Mouse (Mus musculus) midbrain, embryonic 14.5 days (tissue): Measurements from ENCODE around the gene Rita1. TPM values are rescaled to one million over a fixed set of nuclear protein-coding genes. Genes with fewer than 3 reads are reported as not detected.

Experiments
- ATAC-seq: fragments of 200-750 bp; cut with Nextera tagmentation; 2 replicates; pipeline ENCODE4 v1.8.0; 2017; ENCODE audit warnings: moderate number of reproducible peaks, moderate library complexity; ENCODE audit not compliant: low FRiP score, low TSS enrichment
- DNase-seq: peaks from one replicate; pipeline ENCODE4 v3.0.0-alpha.2; 2015
- H3K27ac ChIP-seq: fragments of 300-500 bp; sonication (generic); replicated peaks from 2 replicates; pipeline ENCODE4 v1.5.1; 2014; ENCODE audit warnings: mild to moderate bottlenecking, low read depth, low read length, moderate library complexity
- H3K27me3 ChIP-seq: fragments of 300-500 bp; sonication (generic); 2 replicates; pipeline ENCODE4 v1.6.1; 2014; ENCODE audit warnings: low read length, control low read depth, mixed read lengths; ENCODE audit not compliant: control insufficient read depth, insufficient read depth
- H3K36me3 ChIP-seq: fragments of 300-500 bp; sonication (generic); 2 replicates; pipeline ENCODE4 v1.6.1; 2014; ENCODE audit warnings: low read length, control low read depth; ENCODE audit not compliant: control insufficient read depth, insufficient read depth
- H3K4me1 ChIP-seq: fragments of 300-500 bp; sonication (generic); 2 replicates; pipeline ENCODE4 v1.6.1; 2014; ENCODE audit warnings: mild to moderate bottlenecking, antibody characterized with exemption, low read length, control low read depth; ENCODE audit not compliant: control insufficient read depth, insufficient read depth
- H3K4me2 ChIP-seq: fragments of 300-500 bp; sonication (generic); 2 replicates; pipeline ENCODE4 v1.6.1; 2014; ENCODE audit warnings: mild to moderate bottlenecking, low read length, moderate library complexity
- H3K4me3 ChIP-seq: fragments of 300-500 bp; sonication (generic); replicated peaks from 2 replicates; pipeline ENCODE4 v1.5.1; 2014; ENCODE audit warnings: low read depth, low read length
- H3K9ac ChIP-seq: fragments of 300-500 bp; sonication (generic); replicated peaks from 2 replicates; pipeline ENCODE4 v1.6.1; 2014; ENCODE audit warnings: mild to moderate bottlenecking, low read length, moderate library complexity
- H3K9me3 ChIP-seq: fragments of 300-500 bp; sonication (generic); 2 replicates; pipeline ENCODE4 v1.6.1; 2016; ENCODE audit warnings: low read length, control low read depth, mixed read lengths; ENCODE audit not compliant: control insufficient read depth
- WGBS: fragments of 180-500 bp; shearing (Covaris S2); extraction: QIAGEN DNeasy Blood & Tissue Kit; methylation state at CpG from one replicate; pipeline ENCODE4 v1.1.7; 2014; 5-methylcytosine and 5-hydroxymethylcytosine counted together
- polyA plus RNA-seq: library from polyadenylated mRNA; unstranded; fragments of >200 nt; fragmentation: Nextera tagmentation; extraction: Ambion mirVana; gene quantifications from 2 replicates; pipeline ENCODE4 v1.2.1, GENCODE M21; 2014

Gene Rita1
- polyA plus RNA-seq, 1 experiment from 2014 or later = 20.6 TPM

DNA sequence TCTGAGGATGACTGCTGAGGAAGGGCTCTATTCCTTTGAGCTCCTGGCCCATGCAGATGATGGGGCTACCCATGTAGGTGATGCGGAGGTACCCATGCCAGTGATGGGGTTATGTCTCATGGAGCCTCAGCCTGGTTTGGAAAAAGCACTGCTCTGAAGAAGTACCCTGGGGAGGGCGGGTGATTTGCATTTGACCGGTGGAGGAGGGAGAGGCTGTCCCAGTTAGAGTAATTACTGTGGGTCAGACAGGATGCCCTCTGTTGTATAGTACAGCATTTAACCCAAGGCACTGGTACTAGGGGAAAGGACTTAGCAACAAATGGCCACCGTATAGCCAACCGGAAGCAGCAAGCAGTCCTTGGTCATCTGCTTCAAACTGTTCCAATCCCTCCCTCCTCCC lies 22.5 kb upstream of the Rita1 start:
- DNase-seq (no peak), ATAC-seq (no peak)
- Histone ChIP-seq H3K4me1 (no peaks in the 10 kb centered on the region), H3K27ac (no peak overlapping the region), H3K27me3 (no peaks in the 10 kb centered on the region; the same call in 1 of the 2 replicates), H3K4me3 (no peak overlapping the region), H3K9me3 (0 out of 2 replicates have a peak, but pooled peaks cover 3% of the 10 kb centered on the region), H3K4me2 (no peak overlapping the region), H3K9ac (no peak overlapping the region), H3K36me3 (no peaks in the 10 kb centered on the region)
- 55% methylated on average over 5 of the region's 5 CpGs for WGBS

GRCm38 (mm10) chr5:120634131-120634530 lies 21.7 kb upstream of the Rita1 start, which contains the start of gene Cfap73:
Gene Cfap73 (minus strand): TSS chr5:120634235.
- Histone ChIP-seq H3K4me2 (no peak within 1 kb of the TSS), H3K27ac (no peak within 1 kb of the TSS), H3K27me3 (no peaks in the 10 kb centered on the region; the same call in 1 of the 2 replicates), H3K4me1 (no peaks in the 10 kb centered on the region), H3K4me3 (no peak within 1 kb of the TSS), H3K36me3 (no peaks in the 10 kb centered on the region), H3K9ac (no peak within 1 kb of the TSS), H3K9me3 (0 out of 2 replicates have a peak, but pooled peaks cover 3% of the 10 kb centered on the region)
- no peak for DNase-seq
- no peak for ATAC-seq
- 52% methylated on average over 9 of the region's 9 CpGs for WGBS

- H3K36me3 ChIP-seq = peaks cover 14% of the 10 kb centered on the region
- H3K4me1 ChIP-seq = no peaks in the 10 kb centered on the region
- no peak overlapping the region for H3K4me2 ChIP-seq
- no peak overlapping the region for H3K4me3 ChIP-seq
- 84% methylated on average over 5 of the region's 5 CpGs for WGBS
- no peak for DNase-seq
- H3K9ac ChIP-seq = no peak overlapping the region
- 0 out of 2 replicates have a peak, but pooled peaks cover 3% of the 10 kb centered on the region for H3K9me3 ChIP-seq
- ATAC-seq = no peak
- no peak overlapping the region for H3K27ac ChIP-seq
- H3K27me3 ChIP-seq = no peaks in the 10 kb centered on the region; the same call in 1 of the 2 replicates
These were observed 19.5 kb upstream of the Rita1 start for GRCm38 (mm10) chr5:120631892-120632291.

- whole genome bisulfite sequencing = 7% methylated on average over 29 of the region's 29 CpGs
- no peaks in the 10 kb centered on the region for H3K4me1 ChIP-seq
- H3K4me3 ChIP-seq = no peak overlapping the region
- H3K27ac ChIP-seq = no peak overlapping the region
- H3K27me3 ChIP-seq = no peaks in the 10 kb centered on the region; the same call in 1 of the 2 replicates
- peak overlapping the region; percentile 41 for H3K4me2 ChIP-seq
- H3K9me3 ChIP-seq = 0 out of 2 replicates have a peak, but pooled peaks cover 3% of the 10 kb centered on the region
- ATAC-seq = no peak
- DNase-seq = peak; percentile 65
- peaks cover 19% of the 10 kb centered on the region for H3K36me3 ChIP-seq
- H3K9ac ChIP-seq = peak overlapping the region; percentile 36
These were observed 18.7 kb upstream of the Rita1 start for GRCm38 (mm10) chr5:120631128-120631527.

GRCm38 (mm10) chr5:120628624-120629023 lies 16.2 kb upstream of the Rita1 start:
- no peak for ATAC-seq

GRCm38 (mm10) chr5:120627515-120628300 lies 15.3 kb upstream of the Rita1 start:
- H3K9me3 ChIP-seq = 0 out of 2 replicates have a peak, but pooled peaks cover 3% of the 10 kb centered on the region
- no peak for ATAC-seq
- WGBS = 72% methylated on average over 15 of the region's 15 CpGs
- H3K9ac ChIP-seq = no peak overlapping the region
- no peak for DNase-seq
- H3K4me3 ChIP-seq = no peak overlapping the region
- no peak overlapping the region for H3K4me2 ChIP-seq
- H3K27ac ChIP-seq = no peak overlapping the region
- no peaks in the 10 kb centered on the region; the same call in 1 of the 2 replicates for H3K27me3 ChIP-seq
- H3K36me3 ChIP-seq = peaks cover 52% of the 10 kb centered on the region
- H3K4me1 ChIP-seq = no peaks in the 10 kb centered on the region

More at GRCm38 (mm10) chr5:120628624-120629023, 16.2 kb upstream of the Rita1 start:
- peak; percentile 58 for DNase-seq
- no peak overlapping the region for H3K4me3 ChIP-seq
- H3K27me3 ChIP-seq = no peaks in the 10 kb centered on the region; the same call in 1 of the 2 replicates
- H3K4me1 ChIP-seq = no peaks in the 10 kb centered on the region
- 0 out of 2 replicates have a peak, but pooled peaks cover 3% of the 10 kb centered on the region for H3K9me3 ChIP-seq
- H3K9ac ChIP-seq = no peak overlapping the region
- WGBS = 71% methylated on average over 7 of the region's 7 CpGs
- H3K27ac ChIP-seq = no peak overlapping the region
- peaks cover 44% of the 10 kb centered on the region for H3K36me3 ChIP-seq
- H3K4me2 ChIP-seq = no peak overlapping the region

GRCm38 (mm10) chr5:120626399-120626798 lies 14.0 kb upstream of the Rita1 start:
- peaks cover 61% of the 10 kb centered on the region for H3K36me3 ChIP-seq
- no peak for DNase-seq
- no peak overlapping the region for H3K27ac ChIP-seq
- no peaks in the 10 kb centered on the region for H3K4me1 ChIP-seq
- 37% methylated on average over 19 of the region's 19 CpGs for WGBS
- no peak overlapping the region for H3K4me3 ChIP-seq
- no peaks in the 10 kb centered on the region for H3K9me3 ChIP-seq
- H3K27me3 ChIP-seq = no peaks in the 10 kb centered on the region; the same call in 1 of the 2 replicates
- H3K9ac ChIP-seq = no peak overlapping the region
- ATAC-seq = no peak
- no peak overlapping the region for H3K4me2 ChIP-seq

DNA sequence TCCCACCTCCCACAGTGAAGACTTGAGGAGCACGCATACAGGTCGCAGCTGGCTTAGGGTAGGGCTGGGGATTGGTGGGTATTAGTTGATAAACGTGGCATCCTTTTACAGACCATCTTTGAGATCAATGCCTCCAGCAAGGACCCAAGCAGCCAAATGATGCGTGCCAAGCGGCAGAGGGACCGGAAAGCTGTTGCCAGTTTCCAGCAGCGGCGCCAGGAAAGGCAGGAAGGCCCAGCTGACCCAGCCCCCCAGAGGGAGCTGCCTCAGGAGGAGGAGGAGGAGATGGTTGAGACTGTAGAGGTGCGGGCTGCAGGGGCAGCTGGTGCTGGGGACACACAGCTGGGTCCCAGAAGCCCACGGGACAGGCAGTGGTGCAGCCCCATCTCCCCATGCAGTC lies 12.0 kb upstream of the Rita1 start:
- H3K4me3 ChIP-seq = no peak overlapping the region
- ATAC-seq = no peak
- no peaks in the 10 kb centered on the region for H3K4me1 ChIP-seq
- H3K27me3 ChIP-seq = no peaks in the 10 kb centered on the region
- 96% methylated on average over 10 of the region's 10 CpGs for WGBS
- peaks cover 80% of the 10 kb centered on the region for H3K36me3 ChIP-seq
- no peaks in the 10 kb centered on the region for H3K9me3 ChIP-seq
- no peak overlapping the region for H3K27ac ChIP-seq
- no peak overlapping the region for H3K9ac ChIP-seq
- no peak overlapping the region for H3K4me2 ChIP-seq
- no peak for DNase-seq
